Mouse (Mus musculus): ENCODE measurements around the gene Spata9. TPM values are rescaled to one million over a fixed set of nuclear protein-coding genes. Genes with fewer than 3 reads are reported as not detected.

Gene Spata9
- polyA plus RNA-seq, 1 experiment from 2014 or later = 0.89 TPM

- H3K36me3 ChIP-seq (replicated peaks) = no peaks in the 10 kb centered on the region
- ATAC-seq (ENCODE audit: insufficient read depth) = no peak
- no peaks in the 10 kb centered on the region for H3K9me3 ChIP-seq (replicated peaks)
- no peak overlapping the region for H3K27ac ChIP-seq (replicated peaks)
- no peaks in the 10 kb centered on the region for H3K27me3 ChIP-seq
- no peak overlapping the region for H3K4me3 ChIP-seq (replicated peaks)
- WGBS (ENCODE audit: insufficient replicate concordance) = 49% methylated on average over 9 of the region's 9 CpGs
- H3K4me2 ChIP-seq = no peak overlapping the region
- H3K4me1 ChIP-seq (replicated peaks) = 0 out of 2 replicates have a peak, but pooled peaks cover 4% of the 10 kb centered on the region
- no peak overlapping the region for H3K9ac ChIP-seq
These were observed 25.4 kb downstream of the Spata9 start for GRCm38 (mm10) chr13:75992169-75993028.

- 15% methylated on average over 3 of the region's 3 CpGs for WGBS (ENCODE audit: insufficient replicate concordance)
- no peak overlapping the region for H3K27ac ChIP-seq (replicated peaks)
These were observed 36.3 kb downstream of the Spata9 start for GRCm38 (mm10) chr13:76003272-76003671.

GRCm38 (mm10) chr13:76014511-76014910 is 47.6 kb downstream of the Spata9 start:
- ATAC-seq (ENCODE audit: insufficient read depth) = no peak
- H3K4me1 ChIP-seq (replicated peaks) = peaks cover 38% of the 10 kb centered on the region
- no peak overlapping the region for H3K27ac ChIP-seq (replicated peaks)
- 12% methylated on average over 2 of the region's 2 CpGs for WGBS (ENCODE audit: insufficient replicate concordance)
- H3K4me3 ChIP-seq (replicated peaks) = peak overlapping the region; percentile 37
- peaks cover 7% of the 10 kb centered on the region for H3K36me3 ChIP-seq (replicated peaks)
- no peaks in the 10 kb centered on the region for H3K27me3 ChIP-seq
- H3K4me2 ChIP-seq = peak overlapping the region; percentile 48
- H3K9ac ChIP-seq = no peak overlapping the region
- no peaks in the 10 kb centered on the region for H3K9me3 ChIP-seq (replicated peaks)

More at GRCm38 (mm10) chr13:76003272-76003671, 36.3 kb downstream of the Spata9 start:
- H3K4me2 ChIP-seq = no peak overlapping the region
- no peak overlapping the region for H3K9ac ChIP-seq
- H3K9me3 ChIP-seq (replicated peaks) = no peaks in the 10 kb centered on the region
- H3K27me3 ChIP-seq = no peaks in the 10 kb centered on the region
- no peak overlapping the region for H3K4me3 ChIP-seq (replicated peaks)
- peaks cover 10% of the 10 kb centered on the region for H3K4me1 ChIP-seq (replicated peaks)
- H3K36me3 ChIP-seq (replicated peaks) = peaks cover 47% of the 10 kb centered on the region
- ATAC-seq (ENCODE audit: insufficient read depth) = peak; percentile 58

GRCm38 (mm10) chr13:76017465-76017864 is 50.5 kb downstream of the Spata9 start:
- Histone ChIP-seq H3K4me3 (replicated peaks) (peak overlapping the region; percentile 77), H3K27ac (replicated peaks) (peak overlapping the region; percentile 94), H3K9me3 (replicated peaks) (no peaks in the 10 kb centered on the region), H3K4me1 (replicated peaks) (peaks cover 26% of the 10 kb centered on the region), H3K36me3 (replicated peaks) (peaks cover 5% of the 10 kb centered on the region), H3K4me2 (peak overlapping the region; percentile 73), H3K27me3 (no peaks in the 10 kb centered on the region), H3K9ac (peak overlapping the region; percentile 81)
- 14% methylated on average over 4 of the region's 4 CpGs for WGBS (ENCODE audit: insufficient replicate concordance)
- ATAC-seq (ENCODE audit: insufficient read depth) = peak; percentile 80

- 2% methylated on average over 50 of the region's 50 CpGs for WGBS (ENCODE audit: insufficient replicate concordance)
- Histone ChIP-seq H3K27me3 (0 out of 2 replicates have a peak, but pooled peaks cover 3% of the 10 kb centered on the region), H3K4me2 (peak within 1 kb of the TSS; percentile 73), H3K9ac (peak within 1 kb of the TSS; percentile 81), H3K4me1 (replicated peaks) (peaks cover 20% of the 10 kb centered on the region), H3K9me3 (replicated peaks) (no peaks in the 10 kb centered on the region), H3K27ac (replicated peaks) (peak within 1 kb of the TSS; percentile 94), H3K4me3 (replicated peaks) (peak within 1 kb of the TSS; percentile 77), H3K36me3 (replicated peaks) (peaks cover 3% of the 10 kb centered on the region; the same call in 1 of the 2 replicates)
- ATAC-seq (ENCODE audit: insufficient read depth) = peak; percentile 86
These were observed 51.3 kb downstream of the Spata9 start, which contains the start of gene Rfesd for GRCm38 (mm10) chr13:76017974-76018843. Rfesd (minus strand) TSS chr13:76018719.

- WGBS (ENCODE audit: insufficient replicate concordance) = 29% methylated on average over 5 of the region's 5 CpGs
- peak overlapping the region; percentile 81; the same call in 1 of the 2 replicates for H3K9ac ChIP-seq
These were observed 52.0 kb downstream of the Spata9 start for GRCm38 (mm10) chr13:76018844-76019400.

GRCm38 (mm10) chr13:76021782-76022181 is 54.8 kb downstream of the Spata9 start:
- Histone ChIP-seq H3K36me3 (replicated peaks) (no peaks in the 10 kb centered on the region), H3K9me3 (replicated peaks) (no peaks in the 10 kb centered on the region), H3K27ac (replicated peaks) (no peak overlapping the region), H3K9ac (no peak overlapping the region), H3K4me2 (no peak overlapping the region), H3K4me3 (replicated peaks) (no peak overlapping the region), H3K27me3 (0 out of 2 replicates have a peak, but pooled peaks cover 4% of the 10 kb centered on the region), H3K4me1 (replicated peaks) (peaks cover 14% of the 10 kb centered on the region)
- WGBS (ENCODE audit: insufficient replicate concordance) = 80% methylated on average over 2 of the region's 2 CpGs
- ATAC-seq (ENCODE audit: insufficient read depth) = no peak

More at GRCm38 (mm10) chr13:76018844-76019400, 52.0 kb downstream of the Spata9 start:
- Histone ChIP-seq H3K4me3 (replicated peaks) (peak overlapping the region; percentile 77), H3K4me2 (peak overlapping the region; percentile 73), H3K4me1 (replicated peaks) (peaks cover 16% of the 10 kb centered on the region), H3K27me3 (0 out of 2 replicates have a peak, but pooled peaks cover 4% of the 10 kb centered on the region), H3K27ac (replicated peaks) (peak overlapping the region; percentile 94), H3K36me3 (replicated peaks) (no peaks in the 10 kb centered on the region), H3K9me3 (replicated peaks) (no peaks in the 10 kb centered on the region)
- ATAC-seq (ENCODE audit: insufficient read depth) = 0 out of 2 replicates have a peak, but pooled peaks have one; percentile 9

GRCm38 (mm10) chr13:76024588-76024987 is 57.6 kb downstream of the Spata9 start:
- no peak for ATAC-seq (ENCODE audit: insufficient read depth)
- 71% methylated on average over 3 of the region's 3 CpGs for WGBS (ENCODE audit: insufficient replicate concordance)

GRCm38 (mm10) chr13:76042455-76042854 is 75.5 kb downstream of the Spata9 start:
- 41% methylated on average over 1 of the region's 1 CpGs for WGBS (ENCODE audit: insufficient replicate concordance)
- H3K27ac ChIP-seq (replicated peaks) = no peak overlapping the region
- H3K9ac ChIP-seq = no peak overlapping the region
- no peaks in the 10 kb centered on the region for H3K9me3 ChIP-seq (replicated peaks)
- H3K4me1 ChIP-seq (replicated peaks) = no peaks in the 10 kb centered on the region
- no peak overlapping the region for H3K4me3 ChIP-seq (replicated peaks)
- H3K4me2 ChIP-seq = no peak overlapping the region
- H3K27me3 ChIP-seq = no peaks in the 10 kb centered on the region
- H3K36me3 ChIP-seq (replicated peaks) = no peaks in the 10 kb centered on the region
- ATAC-seq (ENCODE audit: insufficient read depth) = no peak

More at GRCm38 (mm10) chr13:76024588-76024987, 57.6 kb downstream of the Spata9 start:
- no peaks in the 10 kb centered on the region for H3K9me3 ChIP-seq (replicated peaks)
- H3K4me3 ChIP-seq (replicated peaks) = no peak overlapping the region
- no peak overlapping the region for H3K27ac ChIP-seq (replicated peaks)
- no peak overlapping the region for H3K4me2 ChIP-seq
- H3K4me1 ChIP-seq (replicated peaks) = peaks cover 5% of the 10 kb centered on the region; the same call in 1 of the 2 replicates
- H3K9ac ChIP-seq = no peak overlapping the region
- no peaks in the 10 kb centered on the region for H3K36me3 ChIP-seq (replicated peaks)
- H3K27me3 ChIP-seq = peaks cover 4% of the 10 kb centered on the region; the same call in 1 of the 2 replicates

GRCm38 (mm10) chr13:76044971-76045370 is 78.0 kb downstream of the Spata9 start:
- no peaks in the 10 kb centered on the region for H3K4me1 ChIP-seq (replicated peaks)
- no peaks in the 10 kb centered on the region for H3K9me3 ChIP-seq (replicated peaks)
- H3K4me2 ChIP-seq = no peak overlapping the region
- H3K27me3 ChIP-seq = no peaks in the 10 kb centered on the region
- no peak for ATAC-seq (ENCODE audit: insufficient read depth)
- no peak overlapping the region for H3K27ac ChIP-seq (replicated peaks)
- H3K9ac ChIP-seq = no peak overlapping the region
- no peak overlapping the region for H3K4me3 ChIP-seq (replicated peaks)
- H3K36me3 ChIP-seq (replicated peaks) = no peaks in the 10 kb centered on the region
